Mouse (Mus musculus) megakaryocyte, embryonic 14.5 days (primary cell): ENCODE measurements around the gene Tmem218.

Experiments
- FLI1 ChIP-seq: IDR thresholded peaks from 2 replicates; pipeline ENCODE4 v1.6.1; 2012; ENCODE audit warnings: low read length, inconsistent platforms, mixed read lengths
- GATA1 ChIP-seq: IDR thresholded peaks from 3 replicates; pipeline ENCODE4 v1.6.1; 2012; ENCODE audit warnings: mixed read lengths, low read length, inconsistent platforms, borderline replicate concordance

DNA sequence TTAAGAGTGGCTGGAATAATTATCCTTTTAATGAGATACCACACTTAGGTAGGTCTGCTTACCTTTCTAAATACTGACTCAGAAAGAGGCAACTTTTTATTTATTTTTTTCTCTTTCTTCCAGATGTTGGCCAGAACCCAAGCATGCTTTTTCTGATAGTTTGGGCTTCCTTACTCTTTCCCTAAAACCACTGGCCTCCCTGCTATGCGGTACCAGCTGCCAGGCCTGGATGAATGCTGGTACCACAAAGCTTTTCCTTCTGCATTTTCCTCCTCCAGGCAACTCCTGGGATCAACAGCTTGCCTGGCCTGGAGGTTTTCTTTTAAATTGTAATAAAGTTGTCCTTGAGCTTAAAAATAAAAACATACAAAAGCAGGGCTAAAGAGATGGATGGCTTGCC, 17.6 kb downstream of the Tmem218 start:
- TF ChIP-seq GATA1 = no peak
- no peak for TF ChIP-seq FLI1
